Mouse (Mus musculus) bone marrow macrophage, adult 2 months (primary cell): ENCODE measurements around the gene Lax1.

Experiments used
- CTCF ChIP-seq: IDR thresholded peaks from 2 replicates; pipeline ENCODE4 v1.5.1; 2012; ENCODE audit warnings: low read depth, mild to moderate bottlenecking, low read length, moderate library complexity
- POLR2A ChIP-seq: IDR thresholded peaks from 2 replicates; pipeline ENCODE4 v1.6.1; 2012; ENCODE audit warnings: mild to moderate bottlenecking, low read depth, low read length, borderline replicate concordance

DNA sequence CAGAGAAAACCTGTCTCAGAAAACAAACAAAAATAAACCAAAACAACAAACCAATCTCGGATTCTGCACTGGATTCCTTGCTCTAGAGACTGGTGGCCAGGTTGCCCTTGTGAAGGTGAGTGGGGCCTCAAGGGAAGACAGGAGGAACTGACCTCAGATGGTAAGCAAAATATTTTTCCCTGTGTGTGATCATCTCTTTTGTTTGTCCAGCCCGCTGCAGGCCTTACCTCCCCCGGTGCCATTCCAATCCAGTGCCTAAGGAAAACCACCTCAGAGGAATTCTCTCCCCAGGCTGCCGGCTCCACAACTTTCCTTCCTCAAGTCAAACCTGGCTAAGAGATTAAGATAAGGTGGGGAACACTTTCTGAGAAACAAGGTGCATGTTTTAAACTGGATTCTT is 2.3 kb upstream of the Lax1 start:
- TF ChIP-seq CTCF (no peak), POLR2A (no peak)
